Mouse (Mus musculus) hindbrain, embryonic 15.5 days (tissue): ENCODE results near the gene Zfp472. TPM values are rescaled to one million over a fixed set of nuclear protein-coding genes. Genes with fewer than 3 reads are reported as not detected.

Experiments
- polyA plus RNA-seq: library from polyadenylated mRNA; unstranded; fragments of >200 nt; fragmentation: Nextera tagmentation; extraction: Ambion mirVana; gene quantifications from 2 replicates; pipeline ENCODE4 v1.2.1, GENCODE M21; 2015

The Zfp472 gene
- polyA plus RNA-seq, 1 experiment from 2014 or later: 7.5 TPM

Other genes with a start within 250 kb of the Zfp472 start
- 35.7 and 36.2 TPM in 2 replicates for gene Zfp871, start 177.5 kb upstream of the Zfp472 start, polyA plus RNA-seq
- gene Zfp811, start 155.9 kb upstream of the Zfp472 start, polyA plus RNA-seq: 47.0 and 50.7 TPM in 2 replicates
- gene Zfp799, start 135.6 kb upstream of the Zfp472 start, polyA plus RNA-seq: 17.9 and 18.4 TPM in 2 replicates
- 7.3 and 7.9 TPM in 2 replicates for gene Zfp870, start 74.2 kb upstream of the Zfp472 start, polyA plus RNA-seq
- not detected in 2 replicates for gene Cyp4f14, start 48.5 kb upstream of the Zfp472 start, polyA plus RNA-seq
- 9.8 and 10.6 TPM in 2 replicates for gene Cyp4f13, start 18.4 kb upstream of the Zfp472 start, polyA plus RNA-seq
- gene Zfp952, start 27.3 kb downstream of the Zfp472 start, polyA plus RNA-seq: 18.3 and 19.1 TPM in 2 replicates
- 23.9 and 26.1 TPM in 2 replicates for gene Zfp763, start 67.6 kb downstream of the Zfp472 start, polyA plus RNA-seq
- not detected in 2 replicates for gene 4921501E09Rik, start 102.2 kb downstream of the Zfp472 start, polyA plus RNA-seq
- gene Zfp563, start 123.5 kb downstream of the Zfp472 start, polyA plus RNA-seq: 19.1 and 23.9 TPM in 2 replicates
- 0.45 and 0.49 TPM in 2 replicates for gene Morc2b, start 173.9 kb downstream of the Zfp472 start, polyA plus RNA-seq
- gene Olfr55, start 202.6 kb downstream of the Zfp472 start, polyA plus RNA-seq: not detected in 2 replicates
- gene Olfr239, start 225.5 kb downstream of the Zfp472 start, polyA plus RNA-seq: not detected in 2 replicates